Mouse (Mus musculus) ES-E14 (cell line): ENCODE measurements around the gene Hspbp1.

Experiments used
- CHD2 ChIP-seq: IDR thresholded peaks from 2 replicates; pipeline ENCODE4 v1.6.1; 2014; ENCODE audit warnings: mild to moderate bottlenecking, low read depth, low read length, inconsistent platforms
- HCFC1 ChIP-seq: IDR thresholded peaks from 2 replicates; pipeline ENCODE4 v1.6.1; 2012; ENCODE audit warnings: low read length, inconsistent platforms, borderline replicate concordance; ENCODE audit not compliant: insufficient read depth
- ZC3H11A ChIP-seq: IDR thresholded peaks from 2 replicates; pipeline ENCODE4 v1.6.1; 2012; ENCODE audit warnings: low read depth, mild to moderate bottlenecking, inconsistent platforms, low read length, borderline replicate concordance

DNA sequence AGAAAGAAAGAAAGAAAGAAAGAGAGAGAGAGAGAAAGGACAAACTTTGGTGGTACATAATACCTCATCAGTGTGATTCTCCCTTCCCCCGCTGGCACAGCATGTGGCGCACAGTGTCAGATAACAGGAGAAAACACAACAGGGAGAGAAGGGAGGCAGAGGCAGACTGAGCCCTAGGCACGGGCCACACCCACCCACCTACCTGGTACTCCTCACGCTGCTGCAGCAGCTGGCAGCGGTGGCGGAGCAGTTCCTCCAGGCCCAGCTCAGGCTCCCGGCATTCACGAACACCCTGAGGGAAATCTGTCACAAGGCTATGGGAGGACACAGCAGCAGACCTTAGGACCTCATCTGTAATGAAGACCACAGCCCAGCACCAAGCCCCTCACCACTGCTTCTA is 21.7 kb downstream of the Hspbp1 start:
- TF ChIP-seq CHD2 (no peak), HCFC1 (no peak), ZC3H11A (no peak)
